Mouse (Mus musculus) left cerebral cortex, adult 2 months (tissue): ENCODE measurements around the gene Padi3. TPM values are rescaled to one million over a fixed set of nuclear protein-coding genes. Genes with fewer than 3 reads are reported as not detected.

ENCODE experiments used
- DNase-seq, 2 experiments: peaks; one replicate each; pipeline ENCODE4 v3.0.0; 2021 to 2022; ENCODE audit warnings: low spot score in 2 of 2, mixed read lengths in 1 of 2; ENCODE audit errors: extremely low spot score in 1 of 2
- H3K27ac ChIP-seq: fragments of 200-600 bp; 2 replicates; pipeline ENCODE4 v1.8.1; 2022
- H3K4me3 ChIP-seq: fragments of 200-600 bp; 2 replicates; pipeline ENCODE4 v1.8.1; 2022
- CTCF ChIP-seq: fragments of 200-600 bp; IDR thresholded peaks from 2 replicates; pipeline ENCODE4 v1.8.1; 2022; ENCODE audit warnings: antibody characterized with exemption, mild to moderate bottlenecking, moderate library complexity
- intact Hi-C: fragments of 180-260 bp; cut with DNase I; formaldehyde crosslinking; loops from one replicate; pipeline ENCODE4 v1.15.1; 2025
- long read RNA-seq, 2 experiments: library from polyadenylated mRNA; stranded (forward); transcript quantifications; one replicate each; pipeline ENCODE4 v2.0.0; 2021; ENCODE audit warnings: borderline mapping rate in 2 of 2
- total RNA-seq, 2 experiments: library from RNA; stranded (reverse); gene quantifications; 2 replicates each; pipeline ENCODE4 v1.2.3; 2021

The Padi3 gene
- not detected for total RNA-seq
- long read RNA-seq, experiment 1, result 0 reads
- long read RNA-seq, experiment 2, result 0 reads

- Histone ChIP-seq H3K27ac (no peak within 1 kb of the TSS), H3K4me3 (no peak within 1 kb of the TSS)
- TF ChIP-seq CTCF, result no peak
- intact Hi-C loops, result no loop called here
- no peak for DNase-seq
These were observed at the start of gene Padi3 for GRCm38 (mm10) chr4:140810458-140811260. Padi3 (minus strand) TSS chr4:140810648.

GRCm38 (mm10) chr4:140859291-140859690 lies 48.8 kb upstream of the Padi3 start:
- Histone ChIP-seq H3K4me3 (no peak overlapping the region), H3K27ac (no peak overlapping the region)
- TF ChIP-seq CTCF, result no peak
- intact Hi-C loops, result no loop called here
- DNase-seq, result no peak

DNA sequence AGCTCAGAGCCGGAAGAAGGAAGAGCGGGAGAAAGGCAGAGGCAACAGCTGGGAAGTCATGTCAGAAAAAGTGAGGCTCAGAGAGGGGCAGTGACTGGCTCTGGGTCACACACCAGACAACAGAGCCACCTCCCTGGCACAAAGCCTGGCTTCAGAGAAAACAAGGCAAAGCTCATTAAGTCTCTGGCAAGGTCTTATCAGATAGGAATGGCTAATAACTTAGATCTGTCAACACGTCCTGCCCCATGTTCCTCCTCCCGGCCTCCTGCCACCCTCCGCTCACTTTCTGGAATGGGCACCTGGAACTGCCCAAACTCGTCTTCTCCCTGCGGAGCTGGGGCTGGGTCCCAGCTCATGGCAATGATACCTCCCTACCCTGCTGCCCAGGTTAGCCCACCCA lies 47.4 kb upstream of the Padi3 start:
- H3K4me3 ChIP-seq, result no peak overlapping the region
- intact Hi-C loops, result no loop called here
- no peak for TF ChIP-seq CTCF
- no peak overlapping the region for H3K27ac ChIP-seq
- no peak for DNase-seq

GRCm38 (mm10) chr4:140857041-140857440 lies 46.6 kb upstream of the Padi3 start:
- intact Hi-C loops, result no loop called here
- TF ChIP-seq CTCF, result no peak
- Histone ChIP-seq H3K4me3 (no peak overlapping the region), H3K27ac (no peak overlapping the region)
- no peak for DNase-seq

- DNase-seq, result no peak
- Histone ChIP-seq H3K4me3 (no peak overlapping the region), H3K27ac (no peak overlapping the region)
- no peak for TF ChIP-seq CTCF
- intact Hi-C loops, result no loop called here
These were observed 44.7 kb upstream of the Padi3 start for GRCm38 (mm10) chr4:140855151-140855550.

DNA sequence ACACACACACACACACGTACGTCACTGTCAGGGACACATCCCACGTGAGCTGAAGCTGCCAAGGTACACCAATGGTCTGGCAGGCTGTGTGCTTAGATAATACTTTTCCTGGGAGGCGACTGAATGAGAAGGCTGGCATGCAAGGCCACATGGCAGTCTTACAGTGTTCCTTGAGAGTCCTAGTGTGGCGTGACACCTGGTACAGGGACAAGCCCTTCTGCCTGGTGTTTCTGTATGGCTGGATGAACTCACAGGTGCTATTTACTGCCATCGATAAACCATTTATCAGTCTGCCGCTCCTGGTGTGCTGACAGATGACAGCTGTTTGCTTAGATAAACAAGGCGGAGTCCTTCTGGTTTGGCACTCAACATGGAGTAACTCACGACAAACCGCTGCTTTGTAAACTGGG lies 44.0 kb upstream of the Padi3 start:
- intact Hi-C loops, result no loop called here
- no peak for TF ChIP-seq CTCF
- no peak overlapping the region for H3K27ac ChIP-seq
- no peak overlapping the region for H3K4me3 ChIP-seq
- DNase-seq, result no peak

GRCm38 (mm10) chr4:140853626-140854025 lies 43.2 kb upstream of the Padi3 start:
- no peak for DNase-seq
- no peak overlapping the region for H3K27ac ChIP-seq
- intact Hi-C loops, result no loop called here
- no peak for TF ChIP-seq CTCF
- H3K4me3 ChIP-seq, result no peak overlapping the region

DNA sequence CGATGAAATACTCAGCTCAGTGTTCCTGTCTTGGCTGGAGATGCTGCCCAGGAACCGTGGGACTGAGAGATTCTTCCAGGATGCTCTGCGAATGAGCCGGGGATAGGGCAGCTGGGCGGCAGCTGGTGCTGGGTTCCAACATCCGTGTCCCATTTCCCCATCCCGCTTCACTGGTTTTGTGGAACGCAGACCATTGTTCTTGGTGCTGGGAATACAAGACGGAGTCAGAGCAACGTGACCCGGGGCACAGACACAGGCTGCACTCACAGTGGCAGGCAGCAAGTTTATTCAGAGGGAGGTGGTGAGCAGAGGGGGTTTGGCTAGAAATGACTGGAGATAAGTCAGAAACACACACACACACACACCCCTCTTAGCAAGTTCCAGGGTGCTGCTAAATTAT lies 38.9 kb upstream of the Padi3 start:
- Histone ChIP-seq H3K27ac (no peak overlapping the region), H3K4me3 (no peak overlapping the region)
- TF ChIP-seq CTCF, result no peak
- DNase-seq, result no peak
- intact Hi-C loops, result no loop called here

DNA sequence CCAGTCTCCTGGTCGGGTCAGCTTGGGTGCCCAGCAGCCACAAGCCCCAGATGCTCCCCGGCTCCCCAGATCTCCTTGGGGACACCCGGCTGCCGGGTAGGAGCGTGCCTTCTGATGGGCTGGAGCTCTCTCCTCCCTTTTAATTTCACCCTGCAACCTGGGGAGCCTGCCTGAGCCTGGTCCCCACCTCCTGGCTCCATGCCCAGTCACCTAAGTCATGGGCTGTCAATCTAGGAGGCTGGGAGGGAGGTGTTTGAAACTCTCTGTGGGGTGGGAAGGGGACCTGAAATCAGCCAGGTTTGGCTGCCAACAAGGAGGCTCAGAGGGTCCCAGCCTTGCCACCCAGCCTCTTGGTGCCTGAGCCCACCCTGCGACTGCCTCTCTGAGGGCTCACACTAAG lies 35.2 kb upstream of the Padi3 start, which contains the start of gene Padi1:
Gene Padi1 (minus strand): TSS at position 113 of the 400 bp plus-strand sequence.
- Histone ChIP-seq H3K4me3 (no peak within 1 kb of the TSS), H3K27ac (no peak within 1 kb of the TSS)
- TF ChIP-seq CTCF, result no peak
- no peak for DNase-seq
- intact Hi-C loops, result no loop called here

DNA sequence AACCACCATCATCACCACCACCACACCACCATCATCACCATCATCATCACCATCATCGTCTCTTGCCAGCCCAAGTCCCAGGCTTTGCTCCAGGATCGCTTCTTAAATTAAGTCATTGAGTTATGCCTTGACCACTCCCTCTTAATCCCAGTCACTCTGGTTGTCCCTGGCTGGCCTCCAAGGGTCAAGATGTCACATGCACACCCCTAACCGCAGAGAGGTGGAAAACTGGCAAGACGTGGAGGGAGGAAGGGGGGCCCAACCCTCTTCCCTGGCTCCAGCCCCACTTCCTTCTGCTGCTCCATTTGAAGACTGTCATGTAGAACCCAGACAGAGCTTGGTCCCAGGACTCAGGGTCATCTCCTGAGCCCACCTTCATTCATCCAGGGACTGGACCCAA lies 34.5 kb upstream of the Padi3 start:
- no peak for TF ChIP-seq CTCF
- Histone ChIP-seq H3K27ac (no peak overlapping the region), H3K4me3 (no peak overlapping the region)
- DNase-seq, result no peak
- intact Hi-C loops, result no loop called here

DNA sequence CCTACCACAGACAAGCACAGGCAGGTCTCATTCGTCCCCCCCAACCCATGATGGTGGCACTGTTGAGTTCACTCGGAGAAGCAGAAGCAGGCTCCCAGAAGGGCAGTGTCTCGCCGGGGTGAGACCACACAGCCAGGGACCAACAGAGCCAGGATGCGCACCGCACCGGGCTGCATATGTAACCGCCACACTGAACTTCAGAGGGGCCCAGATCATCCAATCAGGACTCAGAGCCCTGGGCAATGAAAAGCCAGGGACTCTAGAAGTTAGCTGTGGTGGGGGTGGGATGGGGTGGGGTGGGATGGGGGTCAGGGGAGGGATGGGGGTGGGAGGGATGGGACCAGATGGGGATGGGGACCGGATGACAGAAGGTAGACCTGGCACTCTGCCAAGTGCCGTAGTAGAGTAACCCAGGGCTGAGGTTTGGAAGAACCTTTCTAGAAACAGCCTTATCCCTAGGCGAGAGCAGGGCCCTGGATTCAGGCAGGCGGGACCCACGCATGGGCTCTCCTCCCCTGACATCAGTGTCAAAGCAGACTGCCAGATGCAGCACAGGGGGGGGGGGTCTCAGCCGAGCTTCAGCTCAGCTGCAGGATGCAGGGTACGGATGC lies 33.3 kb upstream of the Padi3 start:
- H3K4me3 ChIP-seq, result no peak overlapping the region
- intact Hi-C loops, result no loop called here
- H3K27ac ChIP-seq, result no peak overlapping the region
- no peak for TF ChIP-seq CTCF
- DNase-seq, result no peak

GRCm38 (mm10) chr4:140842909-140843308 lies 32.5 kb upstream of the Padi3 start:
- DNase-seq, result no peak
- intact Hi-C loops, result no loop called here
- H3K27ac ChIP-seq, result no peak overlapping the region
- no peak for TF ChIP-seq CTCF
- no peak overlapping the region for H3K4me3 ChIP-seq

GRCm38 (mm10) chr4:140837879-140838278 lies 27.4 kb upstream of the Padi3 start:
- Histone ChIP-seq H3K4me3 (no peak overlapping the region), H3K27ac (no peak overlapping the region)
- DNase-seq, result no peak
- no peak for TF ChIP-seq CTCF
- intact Hi-C loops, result no loop called here
